Mouse (Mus musculus) embryonic facial prominence, embryonic 14.5 days (tissue): ENCODE results near the gene Chrm1. TPM values are rescaled to one million over a fixed set of nuclear protein-coding genes. Genes with fewer than 3 reads are reported as not detected.

Source experiments
- ATAC-seq: fragments of 200-750 bp; cut with Nextera tagmentation; 2 replicates; pipeline ENCODE4 v1.8.0; 2017; ENCODE audit warnings: low read depth, moderate number of reproducible peaks, moderate TSS enrichment
- DNase-seq: peaks from one replicate; pipeline ENCODE4 v3.0.0-alpha.2; 2015; ENCODE audit warnings: low spot score
- H3K27ac ChIP-seq: fragments of 300-500 bp; sonication (generic); replicated peaks from 2 replicates; pipeline ENCODE4 v1.5.1; 2014; ENCODE audit warnings: low read depth, mild to moderate bottlenecking, low read length, moderate library complexity
- H3K27me3 ChIP-seq: fragments of 300-500 bp; sonication (generic); replicated peaks from 2 replicates; pipeline ENCODE4 v1.6.1; 2014; ENCODE audit warnings: low read length; ENCODE audit not compliant: control insufficient read depth, insufficient read depth
- H3K36me3 ChIP-seq: fragments of 300-500 bp; sonication (generic); 2 replicates; pipeline ENCODE4 v1.6.1; 2014; ENCODE audit warnings: low read length, mixed read lengths; ENCODE audit not compliant: control insufficient read depth, insufficient read depth
- H3K4me1 ChIP-seq: fragments of 300-500 bp; sonication (generic); 2 replicates; pipeline ENCODE4 v1.6.1; 2014; ENCODE audit warnings: antibody characterized with exemption, low read length; ENCODE audit not compliant: control insufficient read depth, insufficient read depth
- H3K4me2 ChIP-seq: fragments of 300-500 bp; sonication (generic); 2 replicates; pipeline ENCODE4 v1.6.1; 2014; ENCODE audit warnings: low read depth, mild to moderate bottlenecking, low read length, moderate library complexity, mixed read lengths
- H3K4me3 ChIP-seq: fragments of 300-500 bp; sonication (generic); 2 replicates; pipeline ENCODE4 v1.5.1; 2014; ENCODE audit warnings: low read depth, mild to moderate bottlenecking, low read length
- H3K9ac ChIP-seq: fragments of 300-500 bp; sonication (generic); 2 replicates; pipeline ENCODE4 v1.6.1; 2014; ENCODE audit warnings: low read depth, mild to moderate bottlenecking, low read length, moderate library complexity, mixed read lengths
- H3K9me3 ChIP-seq: fragments of 300-500 bp; sonication (generic); 2 replicates; pipeline ENCODE4 v1.6.1; 2016; ENCODE audit warnings: low read length; ENCODE audit not compliant: control insufficient read depth
- WGBS: fragments of 180-500 bp; shearing (Covaris S2); extraction: QIAGEN DNeasy Blood & Tissue Kit; methylation state at CpG from one replicate; pipeline ENCODE4 v1.1.7; 2014; 5-methylcytosine and 5-hydroxymethylcytosine counted together
- polyA plus RNA-seq: library from polyadenylated mRNA; unstranded; fragments of >200 nt; fragmentation: Nextera tagmentation; extraction: Ambion mirVana; gene quantifications from 2 replicates; pipeline ENCODE4 v1.2.1, GENCODE M21; 2014

Gene Chrm1
- polyA plus RNA-seq, 1 experiment from 2014 or later = 0.35 TPM

DNA sequence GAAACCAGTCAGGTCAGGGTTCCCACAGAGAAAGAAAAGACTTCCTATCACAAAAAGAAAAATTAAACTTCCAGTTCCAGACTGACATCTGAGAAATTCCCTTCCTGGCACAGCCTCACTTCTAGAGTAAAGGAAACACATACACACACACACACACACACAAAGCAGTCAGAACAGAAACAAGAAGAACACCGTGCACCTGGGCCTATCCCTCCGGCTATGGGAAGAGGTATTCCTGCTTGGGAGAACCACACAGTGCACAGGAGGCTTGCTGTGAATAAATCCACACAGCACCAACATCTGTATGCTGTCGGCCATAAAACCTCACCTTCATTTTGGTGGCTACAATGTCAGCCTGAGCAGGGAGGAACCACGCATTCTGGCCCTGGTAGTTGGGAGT lies 47.9 kb downstream of the Chrm1 start:
- WGBS = 61% methylated on average over 4 of the region's 4 CpGs
- Histone ChIP-seq H3K27me3 (no peaks in the 10 kb centered on the region), H3K4me1 (peaks cover 19% of the 10 kb centered on the region), H3K36me3 (peaks cover 58% of the 10 kb centered on the region), H3K9ac (peak overlapping the region; percentile 93), H3K4me3 (peak overlapping the region; percentile 89), H3K9me3 (no peaks in the 10 kb centered on the region), H3K27ac (peak overlapping the region; percentile 94), H3K4me2 (peak overlapping the region; percentile 73)
- ATAC-seq (no peak), DNase-seq (peak; percentile 62)

DNA sequence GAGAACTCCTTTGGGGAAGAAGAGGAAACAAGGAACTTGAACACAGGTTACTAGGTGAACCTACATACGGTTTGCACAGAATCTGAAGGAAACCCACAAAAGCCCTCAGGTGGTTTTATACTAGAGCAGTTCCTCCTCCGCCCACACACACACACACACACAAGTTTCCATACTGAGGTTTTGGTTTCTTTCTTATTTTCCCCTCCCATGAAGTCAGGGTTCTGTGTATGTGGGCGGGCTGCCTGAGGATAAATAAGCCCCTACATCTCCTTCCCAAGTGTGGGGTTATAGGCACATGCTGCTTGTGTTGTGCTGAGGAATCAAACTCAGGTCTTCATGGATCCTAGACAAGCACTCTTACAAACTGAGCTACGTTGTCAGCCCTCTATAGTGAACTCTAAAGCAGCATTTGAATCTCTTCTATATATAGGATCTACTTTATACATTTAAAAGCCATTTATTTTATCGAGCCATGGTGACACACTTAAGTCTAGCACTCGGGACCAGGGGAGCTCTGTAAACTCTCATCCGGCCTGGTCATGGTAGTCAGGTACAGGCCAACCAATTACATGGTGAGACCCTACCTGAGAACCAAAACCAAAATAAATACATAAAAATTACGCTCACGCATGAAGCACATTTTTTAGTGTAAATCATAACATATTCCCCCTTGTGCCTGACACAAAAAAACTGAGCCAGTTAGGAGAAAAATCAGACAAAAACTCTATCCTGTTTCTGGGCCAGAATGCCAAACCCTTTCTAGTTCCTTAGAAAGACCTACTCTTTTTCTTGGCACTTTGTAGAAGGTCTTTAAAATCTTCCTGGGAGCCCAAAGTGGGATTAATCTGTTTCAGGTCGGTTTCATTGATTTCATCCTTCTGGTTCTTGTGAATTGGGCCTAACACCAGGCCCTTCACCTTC lies 48.6 kb downstream of the Chrm1 start:
- H3K27me3 ChIP-seq = no peaks in the 10 kb centered on the region
- H3K4me1 ChIP-seq = peaks cover 19% of the 10 kb centered on the region
- DNase-seq = peak; percentile 31
- peaks cover 51% of the 10 kb centered on the region for H3K36me3 ChIP-seq
- no peak for ATAC-seq
- H3K4me3 ChIP-seq = peak overlapping the region; percentile 89
- H3K9ac ChIP-seq = peak overlapping the region; percentile 93
- WGBS = 48% methylated on average over 10 of the region's 10 CpGs
- peak overlapping the region; percentile 73 for H3K4me2 ChIP-seq
- no peaks in the 10 kb centered on the region for H3K9me3 ChIP-seq
- peak overlapping the region; percentile 94 for H3K27ac ChIP-seq

DNA sequence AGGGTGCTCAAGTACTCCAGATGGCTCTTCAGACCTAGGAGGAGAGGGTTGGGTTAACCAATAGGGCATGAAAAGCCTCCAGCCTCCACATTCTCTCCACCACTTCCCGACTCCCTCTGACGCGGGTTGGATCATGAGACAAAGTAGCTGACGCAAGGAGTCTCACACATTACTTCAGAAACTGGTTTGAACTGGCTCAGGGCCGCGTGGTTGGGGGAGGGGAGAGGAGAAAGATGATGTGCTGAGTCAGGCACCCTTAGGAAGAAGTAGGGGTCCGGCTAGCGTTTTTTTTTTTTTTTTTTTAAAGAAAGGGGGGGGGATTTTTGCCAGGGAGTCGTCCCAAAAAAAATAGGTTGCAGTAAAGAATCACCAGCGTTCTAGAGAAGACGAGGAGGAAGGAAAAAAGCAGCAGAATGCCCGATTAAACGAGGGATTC lies 49.3 kb downstream of the Chrm1 start:
- peak; percentile 58 for ATAC-seq
- H3K9ac ChIP-seq = peak overlapping the region; percentile 93
- H3K36me3 ChIP-seq = peaks cover 44% of the 10 kb centered on the region
- peak overlapping the region; percentile 73 for H3K4me2 ChIP-seq
- no peaks in the 10 kb centered on the region for H3K27me3 ChIP-seq
- peaks cover 19% of the 10 kb centered on the region for H3K4me1 ChIP-seq
- 0% methylated on average over 13 of the region's 13 CpGs for WGBS
- no peaks in the 10 kb centered on the region for H3K9me3 ChIP-seq
- peak overlapping the region; percentile 94 for H3K27ac ChIP-seq
- peak overlapping the region; percentile 89 for H3K4me3 ChIP-seq
- peak; percentile 91 for DNase-seq

DNA sequence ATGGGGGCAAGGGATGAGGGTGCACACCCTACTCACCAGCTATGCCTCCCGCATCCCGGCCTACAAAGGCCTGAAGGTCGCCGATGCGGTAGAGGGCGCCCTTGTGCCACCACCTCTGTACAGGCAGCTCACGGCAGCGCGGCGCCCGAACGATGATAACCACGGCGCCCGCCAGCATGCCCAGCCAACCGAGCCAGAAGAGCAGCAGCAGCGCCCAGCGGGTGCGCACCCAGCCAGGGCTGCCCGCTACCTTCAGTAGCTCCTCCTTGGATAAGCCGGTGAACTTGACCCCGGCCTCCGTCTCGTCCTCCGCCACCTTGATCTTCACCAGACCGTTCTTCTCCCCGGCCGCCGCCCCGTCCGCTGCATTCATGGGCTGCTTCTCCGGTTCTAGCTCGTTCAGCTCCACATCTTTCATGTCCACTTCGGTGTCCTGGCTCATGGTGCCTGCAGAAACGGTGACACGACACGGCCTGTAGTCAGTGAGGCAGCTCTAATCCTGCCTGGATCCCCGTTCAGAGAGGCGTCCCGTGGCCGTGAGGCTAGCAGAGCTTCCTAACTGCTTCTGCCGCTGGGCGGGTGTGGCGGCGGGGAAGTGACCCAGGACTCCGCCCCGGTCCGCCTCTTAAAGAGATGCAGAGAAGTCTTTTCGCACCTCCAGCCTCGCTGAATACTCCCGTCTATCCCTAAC lies 49.9 kb downstream of the Chrm1 start:
- ATAC-seq = peak; percentile 91
- Histone ChIP-seq H3K4me1 (peaks cover 19% of the 10 kb centered on the region), H3K27ac (peak overlapping the region; percentile 94), H3K4me2 (peak overlapping the region; percentile 73), H3K36me3 (peaks cover 39% of the 10 kb centered on the region), H3K9ac (peak overlapping the region; percentile 93), H3K4me3 (peak overlapping the region; percentile 89), H3K9me3 (no peaks in the 10 kb centered on the region), H3K27me3 (no peaks in the 10 kb centered on the region)
- under 1% methylated on average over 30 of the region's 51 CpGs for WGBS
- peak; percentile 93 for DNase-seq

DNA sequence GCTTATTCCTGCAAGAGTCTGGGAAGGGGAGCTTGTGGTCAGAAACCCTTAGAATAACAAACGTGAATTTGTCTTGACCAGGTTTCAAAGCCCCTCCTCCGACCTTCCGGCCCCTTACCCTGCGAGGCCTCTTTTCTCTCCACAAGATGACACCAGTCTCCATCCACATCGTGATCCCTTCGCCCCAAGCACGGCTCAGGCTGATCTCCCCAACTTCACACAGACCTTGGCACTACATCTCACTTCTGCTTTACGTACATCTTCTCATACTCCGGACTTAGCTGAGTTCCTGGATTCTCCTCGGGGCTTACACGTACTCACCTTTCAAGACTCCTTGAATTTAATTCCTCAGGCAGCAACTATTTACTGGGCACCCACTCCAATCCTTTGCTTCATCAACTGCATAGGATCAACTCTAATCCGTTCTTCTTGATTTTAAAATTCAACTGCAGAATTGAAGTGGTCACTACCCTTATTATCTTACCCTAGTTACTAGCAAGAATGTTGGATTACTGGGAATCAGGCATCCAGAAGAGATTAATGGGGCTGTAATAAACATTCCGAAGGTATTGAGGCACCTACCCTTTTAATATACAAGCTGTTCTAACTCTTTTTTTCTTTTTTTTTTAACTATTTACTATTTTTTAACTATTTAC lies 50.5 kb downstream of the Chrm1 start:
- 7% methylated on average over 13 of the region's 13 CpGs for WGBS
- H3K4me2 ChIP-seq = peak overlapping the region; percentile 73
- ATAC-seq = peak; percentile 6; the same call in 1 of the 2 replicates
- H3K36me3 ChIP-seq = peaks cover 32% of the 10 kb centered on the region
- H3K4me1 ChIP-seq = peaks cover 19% of the 10 kb centered on the region
- H3K27me3 ChIP-seq = no peaks in the 10 kb centered on the region
- peak overlapping the region; percentile 93 for H3K9ac ChIP-seq
- H3K27ac ChIP-seq = peak overlapping the region; percentile 94
- H3K9me3 ChIP-seq = no peaks in the 10 kb centered on the region
- DNase-seq = no peak
- H3K4me3 ChIP-seq = peak overlapping the region; percentile 89

DNA sequence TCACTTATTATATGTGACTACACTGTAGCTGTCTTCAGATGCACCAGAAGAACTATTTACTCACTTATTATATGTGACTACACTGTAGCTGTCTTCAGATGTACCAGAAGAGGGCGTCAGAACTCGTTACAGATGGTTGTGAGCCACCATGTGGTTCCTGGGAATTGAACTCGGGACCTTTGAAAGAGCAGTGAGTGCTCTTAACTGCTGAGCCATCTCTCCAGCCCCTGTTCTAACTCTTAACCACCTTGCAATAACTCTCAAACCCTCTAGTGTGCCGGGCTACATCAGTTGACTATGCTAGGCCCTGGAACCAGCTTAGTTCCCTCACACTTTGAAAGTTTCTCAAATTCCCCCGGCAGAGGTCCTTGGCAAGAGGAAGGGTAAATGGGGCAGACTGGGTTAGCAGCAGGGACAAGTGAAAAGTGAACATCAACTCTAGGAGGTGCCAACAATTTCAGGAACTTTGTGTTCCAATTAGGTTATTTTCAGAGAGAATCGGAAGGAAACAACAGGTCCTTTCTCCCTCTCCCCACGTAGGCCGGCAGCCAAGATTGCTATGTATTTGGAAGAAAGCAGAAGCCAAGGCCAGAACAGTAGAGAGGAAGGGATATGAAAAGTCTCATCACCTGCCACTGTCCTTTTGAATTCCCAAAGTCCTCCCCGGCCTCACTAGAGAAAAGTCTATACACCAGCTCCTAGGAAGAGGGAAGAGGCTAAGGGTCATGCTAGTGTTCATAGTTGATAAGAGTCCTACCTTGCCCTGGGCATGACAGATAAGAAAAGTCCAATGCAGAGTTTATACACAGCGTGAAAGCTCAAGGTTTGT lies 51.3 kb downstream of the Chrm1 start:
- DNase-seq = no peak
- no peaks in the 10 kb centered on the region for H3K27me3 ChIP-seq
- H3K27ac ChIP-seq = no peak overlapping the region
- peaks cover 19% of the 10 kb centered on the region for H3K4me1 ChIP-seq
- no peak overlapping the region for H3K4me2 ChIP-seq
- WGBS = 71% methylated on average over 10 of the region's 10 CpGs
- H3K36me3 ChIP-seq = peaks cover 24% of the 10 kb centered on the region
- no peak for ATAC-seq
- H3K9ac ChIP-seq = no peak overlapping the region
- H3K9me3 ChIP-seq = no peaks in the 10 kb centered on the region
- no peak overlapping the region for H3K4me3 ChIP-seq

DNA sequence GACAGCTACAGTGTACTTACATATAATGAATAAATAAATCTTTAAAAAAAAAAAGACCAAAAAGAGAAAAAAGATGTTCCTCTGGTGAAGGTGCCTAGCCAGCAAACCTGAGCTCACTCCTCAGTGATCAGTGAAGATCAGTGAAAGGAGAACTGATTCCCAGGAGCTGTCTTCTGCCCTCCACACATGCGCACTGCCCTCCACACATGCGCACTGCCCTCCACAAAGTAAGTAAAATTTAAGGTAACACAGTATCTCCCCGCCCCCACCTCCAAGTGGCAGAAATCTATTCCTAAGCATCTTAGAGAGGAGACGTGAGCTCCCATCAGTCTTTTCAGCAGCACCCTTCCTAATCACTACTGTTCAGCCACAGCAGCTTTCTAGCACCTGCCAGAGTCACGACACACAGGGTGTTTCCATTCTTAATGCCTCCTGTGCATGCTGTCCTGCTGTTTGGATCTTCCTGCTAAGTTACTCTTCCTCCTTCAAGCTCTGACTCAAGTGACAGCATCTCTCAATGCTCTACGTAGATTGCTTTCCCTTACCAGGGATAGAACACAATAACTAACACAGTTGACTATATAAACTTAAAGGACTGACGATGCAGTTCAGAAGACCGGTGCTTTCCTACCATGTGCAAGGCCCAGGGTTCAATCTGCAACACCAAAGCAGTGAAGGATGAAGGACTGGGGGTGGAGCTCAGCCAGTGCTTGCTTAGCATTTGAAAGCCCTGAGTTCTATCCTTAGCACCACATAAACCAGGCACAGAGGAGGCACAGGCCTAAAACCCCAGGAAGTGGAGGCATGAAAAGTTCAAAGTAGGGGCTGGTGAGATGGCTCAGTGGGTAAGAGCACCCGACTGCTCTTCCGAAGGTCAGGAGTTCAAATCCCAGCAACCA lies 52.5 kb downstream of the Chrm1 start:
- H3K36me3 ChIP-seq = peaks cover 13% of the 10 kb centered on the region; the same call in 1 of the 2 replicates
- H3K4me1 ChIP-seq = peaks cover 16% of the 10 kb centered on the region
- WGBS = 72% methylated on average over 10 of the region's 10 CpGs
- no peak overlapping the region for H3K4me3 ChIP-seq
- H3K27ac ChIP-seq = no peak overlapping the region
- no peak for ATAC-seq
- H3K9me3 ChIP-seq = no peaks in the 10 kb centered on the region
- H3K27me3 ChIP-seq = no peaks in the 10 kb centered on the region
- H3K9ac ChIP-seq = no peak overlapping the region
- no peak for DNase-seq
- H3K4me2 ChIP-seq = no peak overlapping the region
